Mouse (Mus musculus) lung, postnatal 25 days (tissue): ENCODE results near the gene Mindy1.

Source experiments
- DNase-seq: peaks from one replicate; pipeline ENCODE4 v3.0.0; 2022; ENCODE audit warnings: low spot score

Mindy1 gene

GRCm38 (mm10) chr3:95281216-95282126 lies at the start of gene Mindy1, which contains the start of gene Prune1:
Mindy1 (plus strand) TSS chr3:95281345.
Prune1 (minus strand) TSS chr3:95282076.
- peak; percentile 99 for DNase-seq

DNA sequence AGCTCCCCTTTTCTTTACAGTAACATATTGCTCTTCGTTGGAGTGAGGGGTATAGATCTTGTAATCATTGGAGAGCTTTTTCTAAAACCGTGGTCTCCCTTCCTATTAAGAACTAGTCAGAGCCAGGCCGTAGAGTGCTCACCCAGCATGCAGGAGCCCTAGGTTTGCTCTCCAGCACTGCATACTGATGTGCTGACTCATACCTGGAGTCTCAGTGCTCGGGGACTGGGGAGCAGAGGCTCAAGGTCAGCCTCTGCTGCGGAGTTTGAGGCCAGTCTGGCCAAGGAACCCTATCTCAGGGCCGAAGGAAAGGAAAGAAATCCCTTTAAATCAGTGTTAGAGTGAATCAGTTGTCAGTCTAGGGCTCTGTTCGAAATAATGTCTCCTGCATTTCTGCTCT lies 48.4 kb upstream of the Mindy1 start:
- DNase-seq, result peak; percentile 61

GRCm38 (mm10) chr3:95233303-95233980 lies 47.7 kb upstream of the Mindy1 start:
- DNase-seq, result no peak

DNA sequence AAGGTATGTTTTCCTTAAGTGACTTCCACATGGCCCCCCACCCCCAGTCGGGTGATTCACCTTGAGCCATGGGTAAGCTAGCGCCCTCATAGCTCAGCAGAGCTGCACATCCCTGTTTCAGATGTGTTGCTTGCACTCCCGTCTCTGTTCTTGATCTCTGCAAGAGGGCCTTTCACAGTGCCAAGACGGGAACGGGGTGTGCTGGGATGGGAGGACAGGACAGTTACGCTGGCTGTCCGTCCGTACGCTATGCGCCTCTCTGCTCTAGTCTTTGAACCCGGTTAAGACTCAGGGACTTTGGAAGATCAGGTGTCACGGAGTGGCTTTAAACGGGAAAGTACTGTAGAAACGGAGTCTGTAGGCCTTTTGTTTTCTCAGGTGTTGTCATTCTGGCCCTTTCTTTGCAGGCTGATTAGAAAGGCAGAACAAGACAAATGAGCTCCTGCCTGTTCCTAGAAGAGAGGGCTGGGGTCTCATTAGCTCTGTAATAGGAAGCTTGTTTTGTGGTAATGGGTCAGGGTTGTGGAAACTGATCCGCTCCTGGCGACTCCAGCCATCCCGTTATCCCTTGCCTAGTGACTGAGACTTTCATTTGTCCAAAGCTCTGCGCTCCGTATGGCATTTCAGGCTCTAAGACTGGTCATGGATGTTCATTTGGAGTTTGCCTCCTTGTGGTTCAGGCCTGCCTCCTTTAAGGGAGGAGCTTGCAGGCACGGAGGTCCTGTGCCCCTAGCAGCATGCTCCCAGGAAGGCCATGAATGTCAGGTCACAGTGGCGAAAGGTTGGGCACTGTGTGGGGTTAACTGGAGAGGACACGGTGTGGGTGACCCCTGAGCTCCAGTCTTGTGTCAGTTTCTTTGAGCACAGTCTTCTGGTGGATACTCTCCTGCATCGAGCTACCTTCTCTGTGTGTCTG lies 45.5 kb upstream of the Mindy1 start:
- no peak for DNase-seq

GRCm38 (mm10) chr3:95237541-95238099 lies 43.5 kb upstream of the Mindy1 start:
- DNase-seq, result peak; percentile 42

GRCm38 (mm10) chr3:95239022-95239421 lies 42.1 kb upstream of the Mindy1 start:
- DNase-seq, result no peak

- no peak for DNase-seq
These were observed 41.2 kb upstream of the Mindy1 start for GRCm38 (mm10) chr3:95239971-95240370.

DNA sequence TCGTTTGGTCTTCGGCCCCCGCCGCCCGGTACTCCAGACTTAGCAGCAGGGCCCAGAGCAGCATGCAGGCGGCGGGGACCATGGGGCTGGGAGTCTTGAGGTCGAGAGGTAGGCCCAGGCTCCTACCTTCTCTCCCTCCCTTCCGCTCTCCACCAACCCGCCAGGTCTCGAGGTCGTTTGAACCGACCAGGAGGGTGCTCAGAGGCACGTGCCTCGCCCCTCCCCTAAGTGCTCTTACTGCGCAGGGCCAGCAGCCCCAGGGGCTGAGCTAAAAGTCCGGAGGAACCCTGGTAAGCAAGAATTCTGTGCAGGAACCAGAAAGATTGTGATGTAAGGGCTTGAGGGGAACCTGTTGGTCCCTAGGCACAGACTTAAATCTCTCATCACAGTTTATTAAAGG lies 40.2 kb upstream of the Mindy1 start:
- no peak for DNase-seq

DNA sequence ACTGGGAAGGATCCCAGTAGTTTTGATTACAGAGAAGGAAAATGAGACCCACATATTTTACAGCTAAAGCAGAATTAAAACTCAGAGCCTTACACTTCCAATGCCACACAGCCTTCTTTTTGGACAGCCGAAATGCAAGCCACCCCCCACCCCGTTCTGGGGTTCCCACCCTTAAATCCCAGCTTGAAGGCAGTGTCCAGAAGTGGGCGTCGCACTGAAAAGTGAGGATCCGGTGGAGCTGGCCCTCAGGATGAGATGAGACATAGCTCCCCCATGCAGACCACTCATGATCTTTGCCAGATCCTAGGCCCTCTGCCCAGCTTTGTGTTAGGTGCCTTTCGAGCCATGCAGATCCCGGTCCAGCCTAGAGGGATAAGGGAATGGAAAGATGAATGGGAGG lies 39.6 kb upstream of the Mindy1 start, which contains the start of gene Gm128:
Gene Gm128 (minus strand): TSS at position 101 of the 400 bp plus-strand sequence.
- DNase-seq, result no peak

DNA sequence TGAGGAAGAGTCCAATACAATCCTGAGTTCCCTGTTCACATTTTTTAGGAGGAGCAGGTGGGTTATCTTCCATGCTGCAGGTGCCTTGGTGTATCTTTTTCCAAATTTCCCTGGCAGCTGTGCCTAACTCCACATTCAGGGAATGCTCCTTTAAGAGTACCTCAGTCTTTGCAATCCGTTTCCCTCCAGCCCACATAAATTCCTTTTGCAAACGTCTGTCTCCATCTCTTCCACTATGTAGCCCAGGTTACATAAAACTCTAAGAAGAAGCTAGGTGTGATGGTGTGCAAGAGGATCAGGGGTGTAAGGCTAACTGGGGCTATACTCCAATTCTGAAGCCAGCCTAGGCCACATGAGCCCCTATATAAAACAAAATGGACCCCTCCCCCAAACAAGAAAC lies 38.1 kb upstream of the Mindy1 start:
- no peak for DNase-seq

GRCm38 (mm10) chr3:95246465-95247231 lies 34.5 kb upstream of the Mindy1 start:
- peak; percentile 48 for DNase-seq

GRCm38 (mm10) chr3:95247660-95248336 lies 33.3 kb upstream of the Mindy1 start:
- DNase-seq, result no peak

DNA sequence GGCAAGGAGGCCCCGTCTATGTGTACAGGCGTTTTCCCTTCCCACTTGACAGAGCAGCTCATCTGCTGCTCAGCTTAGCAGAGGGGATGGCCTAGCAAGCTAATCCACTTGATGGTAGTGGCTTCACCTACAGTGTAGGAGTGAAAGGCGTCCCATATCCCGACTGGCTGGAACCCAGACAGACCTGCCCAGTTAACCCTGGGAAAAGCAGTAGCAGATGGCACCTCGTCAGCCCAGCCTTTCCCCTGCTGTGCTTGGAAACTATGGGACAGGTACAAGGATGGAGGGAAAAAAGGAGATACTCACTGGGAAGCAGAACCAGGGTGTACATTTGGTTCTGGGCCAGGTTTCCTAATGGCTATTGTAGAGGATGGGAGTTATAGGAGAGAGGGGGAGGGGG lies 30.8 kb upstream of the Mindy1 start:
- DNase-seq, result no peak

- DNase-seq, result peak; percentile 29
These were observed 30.2 kb upstream of the Mindy1 start, which contains the start of gene Bnipl for GRCm38 (mm10) chr3:95250783-95251424. Bnipl (minus strand) TSS chr3:95251193.

- DNase-seq, result no peak
These were observed 24.2 kb upstream of the Mindy1 start for GRCm38 (mm10) chr3:95256931-95257330.

- no peak for DNase-seq
These were observed 19.2 kb upstream of the Mindy1 start for GRCm38 (mm10) chr3:95261975-95262374.

DNA sequence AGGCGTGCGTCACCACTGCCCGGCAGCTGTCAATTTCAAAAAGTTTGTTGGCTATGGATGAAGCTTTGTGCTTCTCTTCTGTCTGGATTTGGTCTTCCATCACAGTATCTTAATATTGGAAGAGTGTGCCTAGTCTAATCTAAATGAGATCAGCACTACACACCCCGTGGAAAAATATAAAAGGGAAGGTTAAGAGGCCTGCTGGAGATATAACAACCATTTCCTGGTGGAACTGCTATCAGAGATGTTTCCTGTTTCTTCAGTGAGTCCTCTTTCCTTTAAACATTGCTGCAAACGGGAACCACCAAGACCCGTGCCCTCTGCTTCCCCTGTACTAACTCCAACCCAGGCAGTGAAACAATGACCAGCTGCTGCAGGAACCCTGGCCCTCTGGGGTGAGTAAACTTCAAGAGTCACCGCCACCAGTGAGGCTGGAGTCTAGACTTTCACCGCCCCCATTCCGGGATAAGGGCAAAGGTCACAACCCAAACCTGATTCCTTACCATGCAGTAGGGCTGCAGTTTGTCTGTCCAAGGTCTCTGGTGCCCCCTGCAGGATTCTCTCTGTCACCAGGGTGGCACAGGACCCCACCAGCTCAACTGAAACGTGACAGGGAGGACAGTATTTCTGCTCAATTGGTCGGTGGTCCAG lies 17.9 kb upstream of the Mindy1 start:
- peak; percentile 83 for DNase-seq

DNA sequence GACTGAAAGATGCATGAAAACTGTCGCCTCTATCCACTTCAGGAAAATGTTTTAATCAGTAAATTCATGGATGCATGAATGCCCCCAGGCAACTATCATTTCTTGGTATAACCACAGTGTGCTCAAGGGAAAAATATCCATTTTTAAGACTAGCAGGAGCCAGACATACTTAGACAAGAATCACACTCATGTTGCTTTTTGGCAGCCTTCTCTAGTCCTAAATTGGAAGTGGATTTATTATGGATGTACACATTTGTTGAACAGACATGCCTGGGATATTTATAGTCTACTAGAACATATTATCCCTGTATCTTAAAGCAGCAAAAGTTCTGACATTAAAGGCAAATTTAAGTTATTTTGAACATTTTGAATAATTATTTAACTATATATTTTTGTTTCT lies 16.4 kb upstream of the Mindy1 start:
- DNase-seq, result no peak

DNA sequence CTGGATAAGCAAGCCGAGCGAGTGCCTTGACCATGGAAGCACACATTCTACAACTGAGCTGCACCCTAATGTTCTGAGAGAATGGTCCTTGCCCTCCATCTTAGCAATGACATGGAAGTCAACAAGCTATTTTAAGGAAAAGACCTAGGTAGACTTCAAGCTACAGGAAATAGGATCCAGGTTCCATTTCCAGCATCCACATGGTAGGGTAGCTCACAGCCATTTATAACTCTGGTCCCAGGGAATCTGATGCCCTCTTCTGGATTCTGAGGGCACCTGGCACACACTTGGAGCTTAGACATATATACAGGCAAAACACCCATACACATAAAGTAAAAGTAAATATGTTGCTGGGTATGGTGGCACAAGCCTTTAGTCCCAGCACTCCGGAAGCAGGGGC lies 15.1 kb upstream of the Mindy1 start:
- no peak for DNase-seq
